12 mouse cellular contexts compared by ENCODE assay signal in the genomic region with DNA sequence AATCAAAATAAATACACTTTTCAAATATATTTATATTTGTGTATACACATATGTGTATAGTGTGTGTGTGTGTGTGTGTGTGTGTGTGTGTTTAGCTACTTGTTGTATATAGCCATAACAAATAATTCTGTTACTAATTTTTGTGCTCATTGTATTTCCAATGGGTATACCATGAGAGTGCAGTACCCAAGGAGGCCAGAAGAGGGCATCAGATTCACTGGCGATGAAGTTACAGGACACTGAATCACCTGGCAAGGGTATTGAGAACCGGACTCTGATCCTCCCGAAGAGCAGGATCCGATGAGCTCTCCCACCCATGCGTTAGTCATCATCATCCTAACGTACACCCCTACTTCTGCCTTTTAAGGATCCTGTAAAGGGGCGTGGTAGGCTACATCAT.
A peak's percentile ranks its signal among the peaks of the same experiment; 100 is the strongest.
DNase-seq lines count a peak whose midpoint lies in the region; ATAC-seq lines count a peak whose summit lies in the region.
"Had no signal": no experiment of that assay in that cellular context is flagged by ENCODE, and none has a peak within 500 bp of the region (broad histone marks: within the 10 kb centered on the region; RNA-seq: fewer than 3 reads in every experiment).

No protein-coding gene starts in this region.

- DNase-seq in liver (peak; percentile 28), ES-CJ7 (ENCODE audit: low read depth, low spot score) (peak; percentile 59)
- DNase-seq in liver, embryonic 11.5 days (ENCODE audit: low spot score), result no peak
- DNase-seq in B cell, adult 2 months, result peak; percentile 21 to 26
- peak; percentile 9 for DNase-seq in induced T-regulatory cell, adult 2 months (ENCODE audit: low read depth)
- DNase-seq in embryo, embryonic 9.5 days (ENCODE audit: extremely low spot score), result no peak
- no peak for DNase-seq in adrenal gland, adult 8-10 months
- DNase-seq: embryo, embryonic 11 days; gastrocnemius, postnatal 36 days; heart, postnatal 10 days; kidney, adult 11 months; midbrain, embryonic 14.5 days had no signal

- no peak for ATAC-seq in liver, embryonic 11.5 days (replicated peaks; ENCODE audit: low FRiP score)

- no peak overlapping the region for H3K4me2 ChIP-seq in liver, embryonic 11.5 days

- H3K9ac ChIP-seq in liver, embryonic 11.5 days (ENCODE audit: low read depth, low read length), result no peak overlapping the region

- no peaks in the 10 kb centered on the region for H3K9me3 ChIP-seq in liver, embryonic 11.5 days (ENCODE audit: control insufficient read depth, low read length)

- no peaks in the 10 kb centered on the region for H3K4me1 ChIP-seq in liver, embryonic 11.5 days (replicated peaks; ENCODE audit: control insufficient read depth, insufficient read depth, low read length)

- no peaks in the 10 kb centered on the region for H3K27me3 ChIP-seq in liver, embryonic 11.5 days (replicated peaks; ENCODE audit: control insufficient read depth, insufficient read depth, low read length)

- H3K4me3 ChIP-seq in liver, embryonic 11.5 days (ENCODE audit: low read depth, low read length), result no peak overlapping the region

- WGBS in liver, embryonic 11.5 days, result 78% methylated on average over 7 of the region's 7 CpGs

- H3K27ac ChIP-seq in liver, embryonic 11.5 days (ENCODE audit: low read depth, low read length), result no peak overlapping the region

- H3K36me3 ChIP-seq in liver, embryonic 11.5 days (ENCODE audit: control insufficient read depth, insufficient read depth, low read length), result no peaks in the 10 kb centered on the region

Comparison
In these comparisons a context has a peak if more than half of its experiments do, and no peak if none do; other contexts are left out.
1. DNase-seq: peak in liver (single experiment), B cell, adult 2 months (2 of 2), ES-CJ7 (single experiment) and induced T-regulatory cell, adult 2 months (single experiment); none in liver, embryonic 11.5 days (single experiment), embryo, embryonic 9.5 days (single experiment) and adrenal gland, adult 8-10 months (single experiment).